Mouse (Mus musculus) brain, embryonic 14.5 days (tissue): ENCODE results near the gene Nrxn2.

Experiments
- CTCF ChIP-seq: fragments of 200-500 bp; IDR thresholded peaks from 2 replicates; pipeline ENCODE4 v1.5.1; 2012; ENCODE audit warnings: inconsistent platforms, mild to moderate bottlenecking, moderate library complexity, borderline replicate concordance; ENCODE audit not compliant: insufficient read depth, insufficient read length; ENCODE audit errors: extremely low read depth
- POLR2A ChIP-seq: fragments of 200-500 bp; IDR thresholded peaks from 2 replicates; pipeline ENCODE4 v1.6.1; 2012; ENCODE audit warnings: mild to moderate bottlenecking, inconsistent platforms, borderline replicate concordance; ENCODE audit not compliant: poor library complexity, insufficient read depth, insufficient read length, severe bottlenecking; ENCODE audit errors: extremely low read depth

GRCm38 (mm10) chr19:6405433-6405832 is 13.1 kb upstream of the Nrxn2 start:
- TF ChIP-seq POLR2A (no peak), CTCF (no peak)
